Mouse (Mus musculus) E14TG2a.4 (cell line): ENCODE measurements around the gene Pak3.

ENCODE experiments used
- CTCF ChIP-seq: conservative IDR thresholded peaks from 2 replicates; pipeline ENCODE4 v1.5.1; 2014; ENCODE audit warnings: low read length
- NANOG ChIP-seq: IDR thresholded peaks from 2 replicates; pipeline ENCODE4 v1.6.1; 2014; ENCODE audit warnings: borderline replicate concordance, low read length, mixed read lengths
- POU5F1 ChIP-seq: IDR thresholded peaks from 2 replicates; pipeline ENCODE4 v1.6.1; 2014; ENCODE audit warnings: low read length, borderline replicate concordance

DNA sequence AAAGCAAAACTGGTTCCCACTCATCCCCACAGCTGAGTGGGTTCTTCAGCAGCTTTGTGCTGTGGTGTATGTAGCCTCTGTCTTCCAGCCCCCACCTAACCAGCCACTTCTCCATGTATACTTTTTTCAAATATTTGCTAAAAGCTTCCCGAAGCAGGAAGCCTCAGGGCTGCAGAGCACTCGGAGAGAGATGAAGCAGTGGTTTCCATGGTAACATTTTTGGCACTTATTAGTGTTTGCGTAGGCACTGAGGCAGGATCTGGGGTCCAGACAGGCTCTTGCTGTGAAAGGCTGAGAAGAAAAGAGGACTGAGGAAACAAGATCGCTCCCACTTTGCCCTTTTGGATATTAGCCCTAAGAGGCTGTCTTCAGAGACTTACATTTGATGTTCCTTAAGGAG is 100.3 kb downstream of the Pak3 start:
- TF ChIP-seq CTCF (no peak), NANOG (no peak), POU5F1 (no peak)
